In genomic region chr14:75850819-75851218, GRCm38 (mm10) we compare ENCODE assay signal across 16 mouse cellular contexts. TPM values are rescaled to one million over a fixed set of nuclear protein-coding genes. Genes with fewer than 3 reads are reported as not detected.
DNase-seq lines count a peak whose midpoint lies in the region; ATAC-seq and TF ChIP-seq lines count a peak whose summit lies in the region.
"Had no signal": no experiment of that assay in that cellular context is flagged by ENCODE, and none has a peak within 500 bp of the region (broad histone marks: within the 10 kb centered on the region; RNA-seq: fewer than 3 reads in every experiment).

No protein-coding gene starts in this region.

- no peak overlapping the region for H3K27ac ChIP-seq in embryonic facial prominence, embryonic 10.5 days (replicated peaks)
- H3K27ac ChIP-seq in hindbrain, embryonic 12.5 days, result no peak overlapping the region
- H3K27ac ChIP-seq in midbrain, embryonic 15.5 days, result no peak overlapping the region
- H3K27ac ChIP-seq: heart, embryonic 13.5 days; stomach, embryonic 15.5 days had no signal

- H3K4me3 ChIP-seq in embryonic facial prominence, embryonic 10.5 days, result no peak overlapping the region
- H3K4me3 ChIP-seq in hindbrain, embryonic 12.5 days, result no peak overlapping the region
- no peak overlapping the region for H3K4me3 ChIP-seq in midbrain, embryonic 15.5 days
- H3K4me3 ChIP-seq: heart, embryonic 13.5 days; stomach, embryonic 15.5 days had no signal

- 39% methylated on average over 6 of the region's 6 CpGs for WGBS in embryonic facial prominence, embryonic 10.5 days
- WGBS in hindbrain, embryonic 12.5 days, result 35% methylated on average over 6 of the region's 6 CpGs
- 31% methylated on average over 6 of the region's 6 CpGs for WGBS in midbrain, embryonic 15.5 days

- H3K27me3 ChIP-seq in embryonic facial prominence, embryonic 10.5 days (replicated peaks; ENCODE audit: low read depth, poor library complexity, severe bottlenecking), result no peaks in the 10 kb centered on the region
- no peaks in the 10 kb centered on the region for H3K27me3 ChIP-seq in hindbrain, embryonic 12.5 days
- no peaks in the 10 kb centered on the region for H3K27me3 ChIP-seq in midbrain, embryonic 15.5 days (replicated peaks)
- H3K27me3 ChIP-seq: heart, embryonic 13.5 days; stomach, embryonic 15.5 days had no signal

- no peak overlapping the region for H3K4me2 ChIP-seq in hindbrain, embryonic 12.5 days (replicated peaks)
- H3K4me2 ChIP-seq in midbrain, embryonic 15.5 days, result no peak overlapping the region
- H3K4me2 ChIP-seq: heart, embryonic 13.5 days; stomach, embryonic 15.5 days had no signal

- ATAC-seq in hindbrain, embryonic 12.5 days (ENCODE audit: low FRiP score), result peak; percentile 81
- ATAC-seq in midbrain, embryonic 15.5 days (replicated peaks), result 0 out of 2 replicates have a peak, but pooled peaks have one; percentile 43

- DNase-seq in brain, embryonic 14.5 days (ENCODE audit: low read depth), result peak; percentile 75
- peak; percentile 30 for DNase-seq in embryonic facial prominence, embryonic 10.5 days (ENCODE audit: low spot score)
- no peak for DNase-seq in urinary bladder, adult 2 months (ENCODE audit: low spot score)
- no peak for DNase-seq in thymus, postnatal 14 days
- DNase-seq in B cell, adult 2 months, result no peak
- DNase-seq: adrenal gland, postnatal 36 days; cerebellum, adult 11 months; gastrocnemius, postnatal 14 days; kidney, postnatal 10 days; liver; right cerebral cortex, postnatal 4 days; thymus, postnatal 4 days had no signal

- H3K9me3 ChIP-seq in embryonic facial prominence, embryonic 10.5 days, result no peaks in the 10 kb centered on the region
- H3K9me3 ChIP-seq in hindbrain, embryonic 12.5 days (replicated peaks), result no peaks in the 10 kb centered on the region
- no peaks in the 10 kb centered on the region for H3K9me3 ChIP-seq in midbrain, embryonic 15.5 days
- H3K9me3 ChIP-seq: heart, embryonic 13.5 days; stomach, embryonic 15.5 days had no signal

- H3K9ac ChIP-seq in hindbrain, embryonic 12.5 days, result no peak overlapping the region
- H3K9ac ChIP-seq in midbrain, embryonic 15.5 days, result no peak overlapping the region
- H3K9ac ChIP-seq: heart, embryonic 13.5 days; stomach, embryonic 15.5 days had no signal

- TF ChIP-seq POLR2A in brain, embryonic 14.5 days (IDR thresholded peaks at IDR 0.05; ENCODE audit: borderline replicate concordance, extremely low read depth, insufficient read depth, insufficient read length, poor library complexity, severe bottlenecking), result no peak

- peaks cover 26% of the 10 kb centered on the region for H3K4me1 ChIP-seq in embryonic facial prominence, embryonic 10.5 days
- H3K4me1 ChIP-seq in hindbrain, embryonic 12.5 days, result peaks cover 21% of the 10 kb centered on the region
- H3K4me1 ChIP-seq in midbrain, embryonic 15.5 days, result peaks cover 27% of the 10 kb centered on the region

- no peak for TF ChIP-seq CTCF in brain, embryonic 14.5 days (IDR thresholded peaks at IDR 0.05; ENCODE audit: borderline replicate concordance, extremely low read depth, insufficient read depth, insufficient read length)

- H3K36me3 ChIP-seq in embryonic facial prominence, embryonic 10.5 days (replicated peaks), result peaks cover 83% of the 10 kb centered on the region
- H3K36me3 ChIP-seq in hindbrain, embryonic 12.5 days, result peaks cover 45% of the 10 kb centered on the region
- H3K36me3 ChIP-seq in midbrain, embryonic 15.5 days (replicated peaks), result peaks cover 32% of the 10 kb centered on the region

RNA-seq across cellular contexts. Expression of gene Tpt1, which starts 5.9 kb away (rescaled TPM):
- polyA plus RNA-seq in brain, embryonic 14.5 days (2012; rRNA removed), result 1,780 and 1,905 TPM in 2 replicates
- 832 and 862 TPM in 2 replicates for polyA plus RNA-seq in embryonic facial prominence, embryonic 10.5 days (2016; fragmentation: Nextera tagmentation; extraction: Ambion mirVana)
- polyA plus RNA-seq in hindbrain, embryonic 12.5 days (2016; fragmentation: Nextera tagmentation; extraction: Ambion mirVana), result 873 and 904 TPM in 2 replicates
- polyA plus RNA-seq in midbrain, embryonic 15.5 days (2015; fragmentation: Nextera tagmentation; extraction: Ambion mirVana), result 613 and 619 TPM in 2 replicates
- polyA plus RNA-seq in urinary bladder, adult 2 months (2012; rRNA removed), result 2,550 and 3,005 TPM in 2 replicates

Comparison
In these comparisons a context has a peak if more than half of its experiments do, and no peak if none do; other contexts are left out.
1. DNase-seq: peak in brain, embryonic 14.5 days (single experiment) and embryonic facial prominence, embryonic 10.5 days (single experiment); none in urinary bladder, adult 2 months (single experiment), thymus, postnatal 14 days (single experiment) and B cell, adult 2 months (0 of 2).